In the genomic region with DNA sequence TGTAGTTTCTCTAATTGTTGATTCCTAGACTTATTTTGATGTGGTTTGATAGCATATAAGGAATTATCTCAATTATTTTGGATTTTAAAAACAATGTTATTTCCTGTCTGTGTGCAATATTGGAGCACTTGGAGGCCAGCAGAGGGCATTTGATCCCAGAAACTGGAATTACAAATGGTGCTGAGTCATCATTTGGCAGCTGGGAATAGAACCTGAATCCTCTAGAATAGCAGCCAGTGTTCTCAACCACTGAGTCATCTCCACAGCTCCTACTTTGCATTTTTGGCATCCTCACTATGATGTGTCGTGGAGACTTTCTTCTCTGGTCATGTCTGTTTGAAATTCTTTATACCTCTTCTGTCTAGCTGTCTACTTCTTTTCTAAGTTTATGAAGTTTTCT, we compare ENCODE assay signal across 17 mouse cellular contexts. TPM values are rescaled to one million over a fixed set of nuclear protein-coding genes. Genes with fewer than 3 reads are reported as not detected.
DNase-seq lines count a peak whose midpoint lies in the region; ATAC-seq and TF ChIP-seq lines count a peak whose summit lies in the region.
"Had no signal": no experiment of that assay in that cellular context is flagged by ENCODE, and none has a peak within 500 bp of the region (broad histone marks: within the 10 kb centered on the region; RNA-seq: fewer than 3 reads in every experiment).

No protein-coding gene starts in this region.

- H3K27me3 ChIP-seq in lung, embryonic 14.5 days (ENCODE audit: insufficient read depth, low read length) = no peaks in the 10 kb centered on the region
- no peaks in the 10 kb centered on the region; the same call in 1 of the 2 replicates for H3K27me3 ChIP-seq in hindbrain, embryonic 12.5 days
- H3K27me3 ChIP-seq: limb, embryonic 12.5 days; midbrain, embryonic 12.5 days had no signal

- no peak for ATAC-seq in lung, embryonic 14.5 days (ENCODE audit: insufficient read depth)
- ATAC-seq in hindbrain, embryonic 12.5 days (ENCODE audit: low FRiP score) = no peak

- H3K4me2 ChIP-seq in lung, embryonic 14.5 days = no peak overlapping the region
- H3K4me2 ChIP-seq in hindbrain, embryonic 12.5 days (replicated peaks) = no peak overlapping the region
- H3K4me2 ChIP-seq: heart, embryonic 11.5 days; hindbrain, embryonic 14.5 days; limb, embryonic 12.5 days; midbrain, embryonic 12.5 days had no signal

- no peak for TF ChIP-seq CTCF in lung, embryonic 14.5 days (IDR thresholded peaks at IDR 0.05; ENCODE audit: low read depth)

- no peaks in the 10 kb centered on the region for H3K4me1 ChIP-seq in lung, embryonic 14.5 days (ENCODE audit: insufficient read depth)
- no peaks in the 10 kb centered on the region for H3K4me1 ChIP-seq in ES-E14 (ENCODE audit: control insufficient read depth in 2 of 2, insufficient read depth in 2 of 2, low read length in 2 of 2, poor library complexity in 1 of 2)
- H3K4me1 ChIP-seq in hindbrain, embryonic 12.5 days = no peaks in the 10 kb centered on the region
- H3K4me1 ChIP-seq: embryonic facial prominence, embryonic 10.5 days; limb, embryonic 12.5 days; midbrain, embryonic 12.5 days had no signal

- no peak overlapping the region for H3K4me3 ChIP-seq in lung, embryonic 14.5 days (ENCODE audit: low read depth, low read length)
- H3K4me3 ChIP-seq in ES-E14 (ENCODE audit: insufficient read depth in 1 of 2, low read depth in 1 of 2, low read length in 2 of 2, poor library complexity in 1 of 2, severe bottlenecking in 1 of 2) = no peak overlapping the region
- H3K4me3 ChIP-seq in hindbrain, embryonic 12.5 days = no peak overlapping the region
- H3K4me3 ChIP-seq: embryonic facial prominence, embryonic 10.5 days; limb, embryonic 12.5 days; midbrain, embryonic 12.5 days had no signal

- H3K9ac ChIP-seq in lung, embryonic 14.5 days = no peak overlapping the region
- H3K9ac ChIP-seq in ES-E14 (ENCODE audit: insufficient read depth, low read depth, low read length, poor library complexity, severe bottlenecking) = no peak overlapping the region
- no peak overlapping the region for H3K9ac ChIP-seq in hindbrain, embryonic 12.5 days
- H3K9ac ChIP-seq: hindbrain, embryonic 14.5 days; limb, embryonic 12.5 days; midbrain, embryonic 12.5 days had no signal

- H3K27ac ChIP-seq in lung, embryonic 14.5 days (ENCODE audit: low read depth) = no peak overlapping the region
- H3K27ac ChIP-seq in ES-E14 (ENCODE audit: insufficient read depth, low read depth, low read length, poor library complexity, severe bottlenecking) = no peak overlapping the region
- no peak overlapping the region for H3K27ac ChIP-seq in hindbrain, embryonic 12.5 days
- H3K27ac ChIP-seq: embryonic facial prominence, embryonic 10.5 days; hindbrain, embryonic 14.5 days; limb, embryonic 12.5 days; midbrain, embryonic 12.5 days had no signal

- H3K36me3 ChIP-seq in lung, embryonic 14.5 days (ENCODE audit: insufficient read depth) = no peaks in the 10 kb centered on the region
- no peaks in the 10 kb centered on the region for H3K36me3 ChIP-seq in ES-E14 (ENCODE audit: control insufficient read depth, insufficient read depth, low read length, poor library complexity, severe bottlenecking)
- no peaks in the 10 kb centered on the region for H3K36me3 ChIP-seq in hindbrain, embryonic 12.5 days
- H3K36me3 ChIP-seq: embryonic facial prominence, embryonic 10.5 days; limb, embryonic 12.5 days; midbrain, embryonic 12.5 days had no signal

- intact Hi-C loops in heart, postnatal 14 days (cut with DNase I) = no loop called here

- in situ Hi-C loops in ES-E14 (cut with MboI; ENCODE audit: low sequenced_read_pairs in 2 of 2, unreplicated experiment in 2 of 2) = no loop called here

- peak; percentile 9 to 26 for DNase-seq in heart, adult 18-20 months
- DNase-seq in heart, postnatal 14 days = no peak
- DNase-seq in lung, embryonic 14.5 days = peak; percentile 5
- DNase-seq in lung, postnatal 25 days (ENCODE audit: low spot score) = no peak
- DNase-seq in ES-E14 (ENCODE audit: low read depth, low spot score) = no peak
- peak; percentile 47 for DNase-seq in adipocyte (ENCODE audit: low spot score)
- DNase-seq in cerebellum, postnatal 36 days = no peak
- DNase-seq: cerebellum, adult 18-20 months; kidney, adult 8-10 months; thymus, adult 2 months had no signal

- WGBS in lung, embryonic 14.5 days = 81% methylated on average over 1 of the region's 1 CpGs
- WGBS in hindbrain, embryonic 12.5 days = 81% methylated on average over 1 of the region's 1 CpGs

- no peaks in the 10 kb centered on the region for H3K9me3 ChIP-seq in lung, embryonic 14.5 days (ENCODE audit: low read depth, low read length)
- no peaks in the 10 kb centered on the region for H3K9me3 ChIP-seq in ES-E14 (ENCODE audit: control insufficient read depth, insufficient read depth, low read depth, low read length)
- H3K9me3 ChIP-seq in hindbrain, embryonic 12.5 days (replicated peaks) = no peaks in the 10 kb centered on the region
- H3K9me3 ChIP-seq: embryonic facial prominence, embryonic 10.5 days; limb, embryonic 12.5 days; midbrain, embryonic 12.5 days had no signal

TF ChIP-seq in ES-E14, 5 proteins besides CTCF, POLR2A, EP300 and RAD21:
- TF ChIP-seq ZNF384 (IDR thresholded peaks at IDR 0.05; ENCODE audit: low read depth, low read length) (no peak), MAFK (IDR thresholded peaks at IDR 0.05; ENCODE audit: insufficient read depth, low read depth, low read length) (peak; percentile 99)

RNA-seq across cellular contexts. Expression of a gene that starts 30.0 kb away (rescaled TPM):
- not detected for total RNA-seq in heart, adult 18-20 months (2021)
- not detected for total RNA-seq in heart, postnatal 14 days (2021)
- polyA plus RNA-seq in lung, embryonic 14.5 days (2014; fragmentation: Nextera tagmentation; extraction: Ambion mirVana) = not detected in 2 replicates
- 1.6 and 3.3 TPM in 2 replicates for total RNA-seq in ES-E14 (2012; rRNA removed)
- polyA plus RNA-seq in hindbrain, embryonic 12.5 days (2016; fragmentation: Nextera tagmentation; extraction: Ambion mirVana) = 7.5 and 10.3 TPM in 2 replicates
- total RNA-seq: MEL had no signal

Comparison
In these comparisons a context has a peak if more than half of its experiments do, and no peak if none do; other contexts are left out.
1. DNase-seq: peak in heart, adult 18-20 months (2 of 2), lung, embryonic 14.5 days (single experiment) and adipocyte (single experiment); none in heart, postnatal 14 days (0 of 2), lung, postnatal 25 days (single experiment), ES-E14 (single experiment) and cerebellum, postnatal 36 days (0 of 2).